ENCODE assay signal across 20 mouse cellular contexts in the genomic region with DNA sequence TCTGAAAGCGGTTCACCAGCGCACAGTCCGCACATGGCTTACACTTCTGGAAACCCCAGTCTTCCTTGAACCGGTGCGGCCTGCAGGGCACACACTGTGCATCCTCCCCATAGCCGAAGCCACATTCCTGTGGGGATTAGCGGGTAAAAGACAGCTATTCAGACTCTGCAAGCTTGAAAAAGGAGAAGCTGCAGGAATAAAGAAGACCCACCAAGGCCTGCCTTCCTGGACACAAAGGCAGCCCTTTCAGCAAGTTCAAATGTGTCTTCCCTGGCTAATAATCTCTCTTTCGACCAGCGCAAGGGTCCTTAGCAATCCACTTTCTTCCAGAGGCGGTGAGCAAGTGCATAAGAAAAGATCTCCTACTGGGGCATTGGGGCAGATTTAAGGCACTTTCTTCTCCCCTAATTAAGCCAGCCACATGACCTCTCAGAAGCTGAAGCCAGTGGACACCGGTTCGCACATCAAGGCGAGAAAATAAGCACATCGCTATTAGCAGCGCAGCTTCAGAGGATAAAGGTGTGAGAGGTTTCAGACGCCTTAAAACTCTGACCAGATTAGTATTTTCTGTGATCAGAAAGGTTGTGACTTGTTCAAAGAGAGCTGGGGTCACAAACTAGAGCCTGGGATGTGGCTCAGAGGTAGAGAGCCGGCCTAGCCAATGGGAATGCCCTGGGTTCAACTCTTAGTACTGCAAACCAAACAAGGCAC. TPM values are rescaled to one million over a fixed set of nuclear protein-coding genes. Genes with fewer than 3 reads are reported as not detected.
DNase-seq lines count a peak whose midpoint lies in the region; ATAC-seq and TF ChIP-seq lines count a peak whose summit lies in the region.
"Had no signal": no experiment of that assay in that cellular context is flagged by ENCODE, and none has a peak within 500 bp of the region (broad histone marks: within the 10 kb centered on the region; RNA-seq: fewer than 3 reads in every experiment).

No protein-coding gene starts in this region.

- intact Hi-C loops in left cerebral cortex, postnatal 25 days (cut with DNase I): no loop called here

- no peaks in the 10 kb centered on the region for H3K27me3 ChIP-seq in embryonic facial prominence, embryonic 13.5 days
- no peaks in the 10 kb centered on the region for H3K27me3 ChIP-seq in forebrain, postnatal 0 days (ENCODE audit: insufficient read depth, low read length)
- H3K27me3 ChIP-seq: liver, embryonic 15.5 days had no signal

- no peak overlapping the region for H3K4me3 ChIP-seq in embryonic facial prominence, embryonic 13.5 days
- H3K4me3 ChIP-seq in forebrain, postnatal 0 days (ENCODE audit: low read depth, low read length): no peak overlapping the region
- H3K4me3 ChIP-seq: gastrocnemius, adult 2 months; liver, embryonic 15.5 days had no signal

- no peak overlapping the region for H3K9ac ChIP-seq in embryonic facial prominence, embryonic 13.5 days
- H3K9ac ChIP-seq in forebrain, postnatal 0 days: no peak overlapping the region
- H3K9ac ChIP-seq: liver, embryonic 15.5 days had no signal

- H3K27ac ChIP-seq in embryonic facial prominence, embryonic 13.5 days: peak overlapping the region; percentile 48
- H3K27ac ChIP-seq in forebrain, postnatal 0 days (ENCODE audit: low read depth, low read length): no peak overlapping the region
- H3K27ac ChIP-seq: gastrocnemius, adult 2 months; liver, embryonic 15.5 days; macrophage had no signal

- 27% methylated on average over 17 of the region's 17 CpGs for WGBS in embryonic facial prominence, embryonic 13.5 days
- 18% methylated on average over 17 of the region's 17 CpGs for WGBS in forebrain, postnatal 0 days

- H3K9me3 ChIP-seq in embryonic facial prominence, embryonic 13.5 days: no peaks in the 10 kb centered on the region
- no peaks in the 10 kb centered on the region for H3K9me3 ChIP-seq in forebrain, postnatal 0 days (ENCODE audit: low read length)
- H3K9me3 ChIP-seq: liver, embryonic 15.5 days had no signal

- peaks cover 23% of the 10 kb centered on the region for H3K4me1 ChIP-seq in embryonic facial prominence, embryonic 13.5 days
- H3K4me1 ChIP-seq in forebrain, postnatal 0 days (ENCODE audit: insufficient read depth): no peaks in the 10 kb centered on the region; the same call in 1 of the 2 replicates
- H3K4me1 ChIP-seq: liver, embryonic 15.5 days had no signal

- H3K4me2 ChIP-seq in embryonic facial prominence, embryonic 13.5 days: no peak overlapping the region
- H3K4me2 ChIP-seq in forebrain, postnatal 0 days (ENCODE audit: low read depth): no peak overlapping the region
- H3K4me2 ChIP-seq: liver, embryonic 15.5 days had no signal

- no peak for TF ChIP-seq CTCF in forebrain, postnatal 0 days (IDR thresholded peaks at IDR 0.05; ENCODE audit: low read depth)

- H3K36me3 ChIP-seq in embryonic facial prominence, embryonic 13.5 days: no peaks in the 10 kb centered on the region
- no peaks in the 10 kb centered on the region for H3K36me3 ChIP-seq in forebrain, postnatal 0 days (ENCODE audit: insufficient read depth)
- H3K36me3 ChIP-seq: liver, embryonic 15.5 days had no signal

- peak; percentile 62 for DNase-seq in ES-CJ7 (ENCODE audit: low read depth, low spot score)
- DNase-seq in R1 (ENCODE audit: low read depth, low spot score): peak; percentile 97
- DNase-seq in forebrain, postnatal 0 days: no peak
- no peak for DNase-seq in left cerebral cortex, postnatal 25 days (ENCODE audit: low spot score in 2 of 2)
- no peak for DNase-seq in heart, adult 11 months
- no peak for DNase-seq in layer of hippocampus, postnatal 25 days (ENCODE audit: extremely low spot score in 1 of 2, low spot score in 1 of 2)
- DNase-seq: adrenal gland, adult 2 months; cerebellum, postnatal 36 days; gastrocnemius, adult 2 months; heart, postnatal 36 days; kidney, postnatal 10 days; left cerebral cortex, postnatal 4 days; thymus, postnatal 14 days had no signal

- ATAC-seq in embryonic facial prominence, embryonic 13.5 days (ENCODE audit: insufficient number of reproducible peaks, insufficient read depth, low FRiP score, low TSS enrichment, low read depth): no peak
- peak; percentile 56; the same call in 1 of the 2 replicates for ATAC-seq in forebrain, postnatal 0 days
- ATAC-seq in monocyte, adult 5-6 weeks (replicated peaks; ENCODE audit: insufficient number of reproducible peaks, low FRiP score, low TSS enrichment, poor library complexity, severe bottlenecking): no peak
- ATAC-seq: CD4-positive, CD25-positive, alpha-beta regulatory T cell, adult 4 months; intestine, embryonic 16.5 days; Patski had no signal

RNA-seq across cellular contexts. Expression of a gene that starts 41.0 kb away (rescaled TPM):
- 81.8 and 95.3 TPM in 2 replicates for polyA plus RNA-seq in embryonic facial prominence, embryonic 13.5 days (2015; fragmentation: Nextera tagmentation; extraction: Ambion mirVana)
- 59.5 and 63.1 TPM in 2 replicates for total RNA-seq in forebrain, postnatal 0 days (2014; rRNA removed)
- 52.7 and 56.0 TPM in 2 replicates for polyA plus RNA-seq in forebrain, postnatal 0 days (2015; fragmentation: Nextera tagmentation; extraction: Ambion mirVana)
- 10 to 100 TPM; 55.7 to 64.8 TPM for total RNA-seq in left cerebral cortex, postnatal 25 days (2021)
- 10 to 100 TPM; 51.8 to 64.6 TPM for total RNA-seq in layer of hippocampus, postnatal 25 days (2021)
- 0.10 TPM in 1 of 3 replicates, not detected in the others for total RNA-seq in monocyte, adult 5-6 weeks (2017)
- polyA plus RNA-seq: CD4-positive, CD25-positive, alpha-beta regulatory T cell, adult 4 months; macrophage had no signal

Comparison
In these comparisons a context has a peak if more than half of its experiments do, and no peak if none do; other contexts are left out.
1. DNase-seq: peak in ES-CJ7 (single experiment) and R1 (single experiment); none in forebrain, postnatal 0 days (single experiment), left cerebral cortex, postnatal 25 days (0 of 2), heart, adult 11 months (single experiment) and layer of hippocampus, postnatal 25 days (0 of 2).
2. RNA of a gene that starts 41.0 kb away (total RNA-seq): 55.7 to 64.8 TPM in left cerebral cortex, postnatal 25 days, 51.8 to 64.6 TPM in layer of hippocampus, postnatal 25 days and 59.5 to 63.1 TPM in forebrain, postnatal 0 days; 0.10 TPM in monocyte, adult 5-6 weeks; every median in the first group is over 10 times any median in the second.